Mouse (Mus musculus) cerebellum, postnatal 25 days (tissue): ENCODE measurements at regions not wholly inside any gene's neighbourhood (a gene's known extent, or its start where the extent isn't known, plus 50 kb on each side); places are given as distances from the start of the nearest gene placed in this dataset.

Experiments
- DNase-seq, 2 experiments: peaks; one replicate each; pipeline ENCODE4 v3.0.0; 2021; ENCODE audit warnings: mixed read lengths in 2 of 2

- DNase-seq, result no peak
These were observed 1100.8 kb upstream of the Gm7489 start for GRCm38 (mm10) chr15:52783940-52784339.

DNA sequence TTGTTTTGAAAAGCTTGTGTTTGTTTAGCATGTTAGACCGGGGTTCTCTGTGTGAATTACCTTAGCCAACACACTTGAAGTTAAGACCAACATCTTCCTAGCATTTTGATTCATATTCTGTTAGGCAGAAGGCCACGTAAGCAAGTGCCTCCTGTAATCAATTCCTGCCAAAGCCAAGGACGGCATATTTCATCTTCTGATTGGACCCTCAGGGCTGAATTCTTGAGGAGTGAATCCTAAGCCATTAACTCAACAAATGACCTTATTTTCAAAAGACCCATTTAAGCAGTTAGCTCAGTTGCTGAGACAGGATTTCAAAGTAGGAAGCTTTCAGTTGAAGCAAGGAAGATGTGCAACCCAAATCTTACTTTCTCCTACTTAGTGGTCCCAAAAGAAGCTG is 1099.5 kb upstream of the Gm7489 start:
- no peak for DNase-seq

DNA sequence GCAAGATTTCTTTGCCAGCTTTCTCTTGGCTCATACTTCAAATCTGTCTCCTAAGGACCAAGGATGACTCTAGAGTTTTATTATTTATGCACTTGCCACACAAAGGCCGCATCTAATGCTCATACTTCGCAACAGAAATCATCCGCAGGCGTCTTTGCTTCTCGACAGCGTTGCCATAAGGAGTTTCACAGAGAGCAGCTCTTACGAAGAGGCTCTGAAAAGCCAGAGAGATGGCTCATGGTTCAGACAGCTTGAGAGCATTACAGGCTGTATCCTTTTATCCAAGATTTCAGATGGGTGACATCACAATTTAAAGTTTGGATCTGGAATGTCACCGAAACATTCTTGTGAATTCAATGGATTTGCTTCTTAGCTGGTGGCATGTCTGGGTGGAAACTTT is 1098.7 kb upstream of the Gm7489 start:
- no peak for DNase-seq

DNA sequence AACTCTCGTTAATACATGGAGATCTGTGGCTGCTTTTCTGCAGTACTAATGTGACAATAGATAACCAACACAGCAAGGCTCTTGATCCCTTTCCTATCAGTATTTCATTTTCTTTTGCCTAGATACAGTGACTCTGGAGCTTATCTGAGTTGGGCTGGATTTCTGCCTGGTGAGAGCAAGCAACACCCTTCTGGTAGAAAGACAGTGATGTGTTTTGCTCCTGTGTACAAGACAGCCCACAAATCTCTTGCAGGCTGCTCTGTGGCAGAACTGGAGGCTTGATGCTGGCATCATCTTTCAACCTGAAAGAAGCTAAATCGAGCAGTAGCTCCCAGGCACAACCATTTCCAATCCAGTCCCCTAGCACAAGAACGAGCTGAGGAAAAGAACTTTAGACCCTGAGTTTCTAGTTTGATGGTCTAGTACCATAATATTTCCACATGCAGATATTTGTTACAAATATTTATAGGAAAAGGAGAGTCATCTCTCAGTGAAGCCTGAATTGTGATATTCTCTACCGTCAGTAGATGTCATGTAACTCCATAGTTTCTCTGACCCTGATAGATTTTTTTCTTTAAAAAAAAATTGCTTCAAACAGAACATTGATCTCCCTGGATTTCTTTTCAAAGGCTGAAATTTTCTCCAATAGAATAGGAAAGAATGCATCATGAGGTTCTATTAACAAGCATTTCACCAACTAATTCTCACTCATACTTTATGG is 1079.1 kb upstream of the Gm7489 start:
- no peak for DNase-seq

DNA sequence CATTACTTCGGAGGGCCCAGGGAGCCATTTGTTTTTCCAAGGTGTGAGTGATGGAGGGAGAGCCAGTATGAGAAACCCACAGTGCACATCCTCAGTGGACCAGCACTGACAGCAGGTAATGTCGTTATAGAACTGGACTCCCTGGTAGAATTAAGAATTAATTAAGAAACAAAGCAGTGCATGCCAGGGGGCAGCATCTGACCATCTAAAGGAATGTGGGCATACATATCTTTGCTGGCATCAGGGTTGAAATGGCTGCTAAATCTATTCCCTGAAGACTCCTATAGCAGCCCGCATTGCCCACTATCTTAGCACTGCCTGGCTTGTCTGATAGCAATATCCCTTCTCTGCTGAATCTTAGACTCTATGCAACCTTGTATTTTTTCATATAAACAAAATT is 1076.1 kb upstream of the Gm7489 start:
- peak; percentile 26 to 46 for DNase-seq

GRCm38 (mm10) chr15:52820796-52821195 is 1063.9 kb upstream of the Gm7489 start:
- DNase-seq, result no peak

- DNase-seq, result no peak
These were observed 1047.8 kb upstream of the Gm7489 start for GRCm38 (mm10) chr15:52836896-52837295.

DNA sequence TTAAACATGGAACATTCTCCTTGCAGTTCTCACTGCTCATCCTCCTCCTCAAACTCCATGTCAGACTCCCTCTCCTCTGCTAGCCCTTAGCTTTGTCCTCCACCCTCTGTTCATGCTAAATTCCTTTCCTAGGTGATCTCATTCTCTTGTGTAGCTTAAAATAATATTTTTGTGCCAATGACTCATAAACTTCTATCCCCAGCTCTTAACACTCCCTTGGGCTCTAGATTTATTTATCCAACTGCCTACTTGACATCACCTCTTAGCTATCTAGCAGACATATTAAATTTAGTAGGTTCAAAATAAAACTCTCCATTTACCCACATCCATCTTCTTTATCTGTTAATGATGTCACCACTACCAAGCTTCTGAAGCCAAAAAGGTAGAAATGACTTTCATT is 1036.6 kb upstream of the Gm7489 start:
- DNase-seq, result no peak

DNA sequence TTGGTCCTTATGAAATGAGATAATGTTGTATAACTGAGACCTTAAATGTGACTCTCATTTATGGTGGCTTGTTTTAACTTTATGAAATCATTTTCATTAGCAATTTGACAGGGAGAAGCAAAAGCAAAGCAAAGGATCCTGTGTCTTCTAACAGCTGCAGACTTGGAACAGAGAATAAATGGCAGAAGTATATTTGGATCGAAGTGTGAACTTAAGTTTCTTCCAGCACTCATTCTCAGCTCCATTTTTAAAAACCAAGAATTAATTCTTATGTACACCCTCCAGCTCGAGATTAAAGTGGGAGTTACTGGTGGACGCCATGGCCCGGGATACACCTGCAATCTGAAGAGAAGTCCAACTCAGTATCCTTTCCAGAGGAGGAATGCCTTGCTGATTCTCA is 1026.0 kb upstream of the Gm7489 start:
- DNase-seq, result no peak

- DNase-seq, result no peak
These were observed 1021.2 kb upstream of the Gm7489 start for GRCm38 (mm10) chr15:52863494-52863893.

- DNase-seq, result peak in 1 of 2 experiments; percentile 22
These were observed 992.3 kb upstream of the Gm7489 start for GRCm38 (mm10) chr15:52892244-52892950.

GRCm38 (mm10) chr15:52898107-52898506 is 986.6 kb upstream of the Gm7489 start:
- peak; percentile 9 to 50 for DNase-seq

- no peak for DNase-seq
These were observed 985.3 kb upstream of the Gm7489 start for GRCm38 (mm10) chr15:52899403-52899802.

DNA sequence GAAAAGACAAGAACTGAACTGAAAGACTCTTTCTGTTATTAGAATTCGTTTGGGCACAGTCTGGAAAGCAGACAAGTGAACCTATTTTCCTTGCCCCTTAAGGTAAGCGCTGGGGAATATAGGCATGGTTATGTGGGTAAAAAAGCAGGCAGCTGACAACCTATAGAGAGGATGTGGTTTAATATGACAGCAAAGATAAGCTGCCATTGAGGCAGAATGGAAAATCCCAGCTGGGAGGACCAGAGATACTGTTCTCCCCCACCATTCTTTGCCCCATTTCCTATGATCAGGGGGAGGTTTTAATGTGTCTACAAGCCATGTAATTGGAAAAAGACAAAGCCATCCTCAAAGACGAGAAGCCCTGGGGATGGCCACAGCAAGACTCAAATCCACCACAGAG is 984.9 kb upstream of the Gm7489 start:
- no peak for DNase-seq

GRCm38 (mm10) chr15:52905231-52905630 is 979.5 kb upstream of the Gm7489 start:
- no peak for DNase-seq

DNA sequence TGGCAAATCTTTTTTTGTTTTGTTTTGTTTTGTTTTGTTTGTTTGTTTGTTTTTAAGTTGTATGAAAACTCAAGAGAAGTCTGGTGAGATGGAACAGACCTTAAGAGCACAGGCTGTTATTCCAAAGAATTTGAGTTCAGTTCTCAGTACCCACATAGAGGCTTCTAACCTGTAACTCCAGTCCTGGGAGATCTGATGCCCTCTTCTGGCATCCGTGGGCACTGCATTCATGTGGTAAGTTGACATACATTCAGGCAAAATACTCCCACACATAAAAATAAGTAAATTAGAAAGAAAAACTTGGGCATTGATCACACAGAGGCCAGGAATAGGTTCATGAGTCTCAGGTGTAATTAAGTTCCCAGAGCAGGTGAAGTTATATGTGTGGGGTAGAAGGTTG is 977.5 kb upstream of the Gm7489 start:
- DNase-seq, result no peak

GRCm38 (mm10) chr15:52922277-52922676 is 962.4 kb upstream of the Gm7489 start:
- no peak for DNase-seq

DNA sequence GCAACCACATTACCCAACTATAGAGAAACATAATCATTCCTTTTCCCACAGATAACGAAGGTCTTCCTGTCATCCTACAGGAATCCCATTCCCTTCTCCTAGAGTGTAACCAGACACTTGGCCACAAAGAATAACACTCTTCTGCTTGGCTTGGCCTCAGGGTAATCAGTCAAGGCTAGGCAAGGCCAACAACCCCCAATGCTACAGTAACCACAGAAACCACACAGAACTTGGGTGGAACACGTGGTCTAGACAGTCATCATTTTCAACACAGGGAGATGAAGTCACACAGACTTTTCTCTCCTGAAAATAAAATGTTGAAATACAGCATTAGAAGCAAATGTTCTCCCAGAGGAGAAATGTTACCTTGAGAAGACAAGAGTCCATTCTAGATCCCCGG is 956.3 kb upstream of the Gm7489 start:
- DNase-seq, result no peak

DNA sequence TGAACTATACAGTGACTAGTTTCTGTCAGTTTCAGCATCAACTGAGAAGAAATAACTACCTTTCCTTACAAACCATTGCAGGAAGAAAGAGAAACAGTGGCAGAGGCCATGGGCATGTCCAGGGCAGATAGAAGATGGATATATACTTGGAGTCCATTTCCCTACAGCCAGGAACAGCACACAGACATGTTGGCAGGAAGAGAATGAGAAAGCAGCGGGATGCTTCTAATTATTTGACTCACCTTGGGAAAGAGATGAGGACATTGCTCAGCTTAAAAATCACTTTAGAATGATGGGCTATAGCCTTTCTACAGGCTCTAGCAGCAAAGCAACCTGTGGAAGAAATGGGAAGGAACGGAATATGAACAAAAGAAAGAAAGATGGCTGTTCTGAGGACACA is 947.6 kb upstream of the Gm7489 start:
- DNase-seq, result peak; percentile 30 to 36

DNA sequence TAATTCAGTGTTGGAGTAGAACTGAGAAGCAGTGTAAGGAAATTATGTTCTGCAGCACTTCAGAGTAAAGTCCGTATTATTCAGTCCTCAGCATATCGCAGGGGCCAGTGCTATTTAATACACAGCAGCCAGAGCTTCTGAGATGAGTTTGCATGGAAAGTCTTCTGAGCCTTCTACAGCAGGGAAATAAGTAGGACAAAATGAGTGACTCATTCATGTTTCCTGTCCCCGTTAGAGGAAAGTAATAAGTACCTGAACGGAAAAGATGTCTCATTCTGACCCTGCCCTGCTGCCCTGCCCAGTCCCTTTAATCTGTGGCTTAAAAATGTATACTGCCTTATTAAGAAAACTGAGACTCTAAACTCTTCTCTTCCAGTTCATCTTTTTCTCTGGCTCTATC is 940.1 kb upstream of the Gm7489 start:
- DNase-seq, result no peak

- no peak for DNase-seq
These were observed 936.5 kb upstream of the Gm7489 start for GRCm38 (mm10) chr15:52948196-52948595.

DNA sequence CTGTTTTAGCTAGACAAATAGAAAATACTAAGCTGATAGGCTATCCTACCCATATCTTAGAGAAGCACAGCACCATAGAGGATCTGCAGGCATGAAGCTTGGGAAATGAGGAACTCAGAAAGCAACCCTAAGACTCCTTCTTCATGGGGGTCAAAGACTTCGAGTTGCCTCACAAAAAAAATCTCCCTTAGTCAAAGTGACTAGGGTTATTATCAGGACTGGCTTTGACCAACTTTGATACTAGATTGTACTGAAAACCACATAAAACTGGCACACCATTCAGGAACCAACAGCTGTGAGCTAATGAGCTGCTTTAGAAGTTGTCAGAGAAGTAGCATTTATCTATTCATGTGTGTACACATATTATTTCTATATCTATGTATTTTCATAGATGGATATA is 931.2 kb upstream of the Gm7489 start:
- no peak for DNase-seq

DNA sequence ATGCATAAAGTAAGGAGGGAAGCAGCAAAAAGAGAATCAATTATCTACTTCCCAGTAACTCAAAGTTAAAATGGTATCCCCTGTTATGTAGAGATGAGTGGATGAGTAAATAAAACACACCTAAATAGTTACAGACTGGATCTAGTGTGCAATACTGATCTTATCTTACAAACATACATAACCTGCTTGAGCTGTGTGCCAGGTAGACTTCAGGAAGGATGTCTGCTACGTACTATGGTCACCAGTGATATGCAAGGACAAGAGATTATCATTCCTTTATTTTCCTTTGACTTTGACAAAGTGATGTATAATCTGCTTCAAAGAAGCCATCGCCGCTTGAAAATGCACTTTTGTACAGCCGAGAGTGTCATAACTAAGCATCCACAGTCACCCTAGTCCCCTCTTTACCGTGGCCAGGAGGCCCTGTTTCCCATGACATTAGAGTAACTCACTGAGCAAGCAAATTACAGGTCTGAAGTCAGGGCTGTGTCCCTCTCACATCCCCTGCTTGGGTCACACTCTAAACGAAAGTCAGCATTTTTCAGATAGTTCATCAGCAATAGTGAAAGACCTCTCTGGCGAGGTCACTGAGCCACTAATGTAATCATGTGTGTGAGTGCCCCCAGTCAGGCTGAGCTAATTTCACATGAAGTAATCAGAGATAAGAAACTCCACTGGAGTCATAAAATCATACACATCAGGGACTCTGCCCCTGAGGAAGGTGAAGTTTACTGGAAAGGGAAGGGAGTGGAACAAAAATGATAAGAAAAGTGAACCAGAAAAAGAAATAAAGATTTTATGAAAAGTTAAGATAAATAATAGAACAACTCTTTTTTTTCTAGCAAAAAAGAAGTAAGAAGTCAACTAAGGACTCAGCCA is 929.8 kb upstream of the Gm7489 start:
- DNase-seq, result no peak

- DNase-seq, result no peak
These were observed 925.0 kb upstream of the Gm7489 start for GRCm38 (mm10) chr15:52959711-52960110.
